12 mouse cellular contexts compared by ENCODE assay signal in the genomic region with DNA sequence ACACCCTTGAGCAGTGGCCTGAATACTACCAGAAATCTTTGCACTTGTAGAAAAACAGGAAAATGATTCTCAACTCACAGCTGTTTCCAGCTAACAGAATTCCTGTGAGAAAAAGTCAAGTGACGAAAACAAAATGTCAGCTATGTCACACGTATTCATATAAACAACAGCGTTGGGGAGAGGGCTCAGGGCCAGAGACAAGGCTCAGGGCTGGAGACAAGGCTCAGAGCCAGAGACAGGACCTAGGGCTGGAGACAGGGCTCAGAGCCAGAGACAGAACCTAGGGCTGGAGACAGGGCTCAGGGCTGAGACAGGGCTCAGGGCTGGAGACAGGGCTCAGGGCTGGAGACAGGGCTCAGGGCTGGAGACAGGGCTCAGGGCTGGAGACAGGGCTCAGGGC.
DNase-seq lines count a peak whose midpoint lies in the region; ATAC-seq and TF ChIP-seq lines count a peak whose summit lies in the region.
"Had no signal": no experiment of that assay in that cellular context is flagged by ENCODE, and none has a peak within 500 bp of the region (broad histone marks: within the 10 kb centered on the region; RNA-seq: fewer than 3 reads in every experiment).

No protein-coding gene starts in this region.

- TF ChIP-seq CTCF in brain, embryonic 14.5 days (IDR thresholded peaks at IDR 0.05; ENCODE audit: borderline replicate concordance, extremely low read depth, insufficient read depth, insufficient read length) = no peak

- DNase-seq in heart, adult 18-20 months = peak; percentile 18 to 31
- peak; percentile 10 to 21 for DNase-seq in kidney, postnatal 4 days
- no peak for DNase-seq in kidney, postnatal 25 days
- DNase-seq in brain, embryonic 14.5 days (ENCODE audit: low read depth) = peak; percentile 46
- peak; percentile 35 to 36 for DNase-seq in heart, postnatal 10 days
- DNase-seq in thymus, postnatal 0 days (ENCODE audit: low spot score) = no peak
- DNase-seq: right cerebral cortex, postnatal 14 days; thymus, postnatal 36 days had no signal

- no peak for ATAC-seq in heart, embryonic 12.5 days (ENCODE audit: insufficient number of reproducible peaks, low FRiP score)
- ATAC-seq in megakaryocyte, adult 5-6 weeks (ENCODE audit: poor library complexity, severe bottlenecking) = no peak

- H3K9ac ChIP-seq in heart, embryonic 12.5 days = no peak overlapping the region
- H3K9ac ChIP-seq: embryonic facial prominence, embryonic 13.5 days; heart, embryonic 13.5 days had no signal

- no peak overlapping the region for H3K4me2 ChIP-seq in heart, embryonic 12.5 days
- H3K4me2 ChIP-seq: embryonic facial prominence, embryonic 13.5 days; heart, embryonic 13.5 days had no signal

- H3K27ac ChIP-seq in heart, embryonic 12.5 days (ENCODE audit: poor library complexity, severe bottlenecking) = no peak overlapping the region
- H3K27ac ChIP-seq: embryonic facial prominence, embryonic 13.5 days; heart, embryonic 13.5 days had no signal

- H3K27me3 ChIP-seq in heart, embryonic 12.5 days (replicated peaks) = no peaks in the 10 kb centered on the region
- H3K27me3 ChIP-seq: heart, embryonic 13.5 days had no signal

- H3K4me3 ChIP-seq in heart, embryonic 12.5 days = no peak overlapping the region
- H3K4me3 ChIP-seq: embryonic facial prominence, embryonic 13.5 days; heart, embryonic 13.5 days had no signal

- WGBS in heart, embryonic 12.5 days = 38% methylated on average over 3 of the region's 3 CpGs

- H3K9me3 ChIP-seq in heart, embryonic 12.5 days (replicated peaks) = no peaks in the 10 kb centered on the region
- H3K9me3 ChIP-seq: embryonic facial prominence, embryonic 13.5 days; heart, embryonic 13.5 days had no signal

- TF ChIP-seq POLR2A in brain, embryonic 14.5 days (IDR thresholded peaks at IDR 0.05; ENCODE audit: borderline replicate concordance, extremely low read depth, insufficient read depth, insufficient read length, poor library complexity, severe bottlenecking) = no peak

- H3K36me3 ChIP-seq in heart, embryonic 12.5 days = no peaks in the 10 kb centered on the region
- H3K36me3 ChIP-seq: embryonic facial prominence, embryonic 13.5 days; heart, embryonic 13.5 days had no signal

- no peaks in the 10 kb centered on the region for H3K4me1 ChIP-seq in heart, embryonic 12.5 days (replicated peaks)

- intact Hi-C loops in heart, postnatal 10 days (cut with DNase I) = no loop called here

Comparison
In these comparisons a context has a peak if more than half of its experiments do, and no peak if none do; other contexts are left out.
1. DNase-seq: peak in heart, adult 18-20 months (2 of 2), kidney, postnatal 4 days (2 of 2), brain, embryonic 14.5 days (single experiment) and heart, postnatal 10 days (2 of 2); none in kidney, postnatal 25 days (0 of 2) and thymus, postnatal 0 days (single experiment).